Mouse (Mus musculus): ENCODE measurements at regions not wholly inside any gene's neighbourhood (a gene's known extent, or its start where the extent isn't known, plus 50 kb on each side); places are given as distances from the start of the nearest gene placed in this dataset.
"Not testable (repeated sequence)": the region's sequence is repeated elsewhere in the genome, so short reads cannot be mapped to it uniquely, and the experiment has no call there.

DNA sequence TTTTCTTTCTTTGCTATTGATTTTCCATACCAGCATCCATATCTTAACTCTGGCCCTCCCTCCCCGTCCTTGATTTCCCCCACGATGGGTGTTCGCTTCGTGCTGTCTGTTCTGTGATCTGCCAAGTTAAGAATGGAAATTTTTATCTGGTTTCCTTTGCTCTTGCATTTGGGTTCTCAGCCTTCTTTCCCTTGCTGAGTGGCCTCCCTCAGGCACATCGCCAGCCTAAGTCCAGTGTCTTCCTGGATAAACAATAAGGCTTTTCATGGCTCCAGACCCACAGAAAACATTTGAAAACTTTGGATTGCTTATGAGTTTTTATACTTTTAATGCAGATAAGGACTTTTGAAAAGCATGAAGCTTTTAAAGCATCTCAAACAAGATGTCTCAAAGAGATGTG is 355.9 kb upstream of the Maf start:
- in situ Hi-C loops (cut with MboI; ENCODE audit: low sequenced_read_pairs), result no loop called here

GRCm38 (mm10) chr8:116053483-116053882 is 345.9 kb upstream of the Maf start:
- in situ Hi-C loops (cut with MboI; ENCODE audit: low sequenced_read_pairs), result no loop called here

DNA sequence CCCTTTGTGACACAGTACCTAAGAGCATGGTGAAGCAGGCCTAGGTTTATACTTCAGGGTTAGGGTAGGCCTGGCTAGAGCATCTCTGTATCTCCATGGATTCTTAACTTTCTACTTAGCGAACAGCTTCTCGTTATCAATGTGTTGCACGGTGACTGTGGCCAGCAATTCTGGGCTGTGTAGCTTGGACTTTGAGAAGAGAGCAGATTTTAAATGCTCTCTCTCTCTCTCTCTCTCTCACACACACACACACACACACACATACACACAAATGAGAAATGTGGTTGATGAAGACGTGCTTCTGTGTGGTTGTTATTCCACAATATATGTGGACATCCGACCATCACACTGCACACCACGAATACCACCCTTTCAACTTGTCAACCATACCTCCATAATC is 345.4 kb upstream of the Maf start:
- in situ Hi-C loops (cut with MboI; ENCODE audit: low sequenced_read_pairs), result no loop called here

DNA sequence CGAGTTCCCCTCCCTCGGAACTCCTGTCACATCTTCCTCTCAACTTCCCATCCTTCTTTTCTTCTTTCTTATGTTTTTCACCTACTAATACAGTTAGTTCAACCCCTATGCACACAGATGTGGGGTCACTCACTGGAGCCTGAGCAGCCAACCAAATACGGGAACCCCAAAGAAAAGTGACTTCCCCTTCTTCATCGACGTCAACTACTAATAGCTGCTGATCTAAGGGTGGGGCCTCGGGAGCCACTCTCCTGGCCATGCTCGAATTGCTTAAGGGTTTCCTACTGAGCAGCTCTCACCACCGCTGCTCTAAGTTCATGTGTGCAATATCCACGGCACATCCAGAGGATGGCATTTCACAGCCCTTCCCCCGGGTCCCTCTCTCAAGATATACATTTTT is 340.9 kb upstream of the Maf start:
- in situ Hi-C loops (cut with MboI; ENCODE audit: low sequenced_read_pairs), result no loop called here

DNA sequence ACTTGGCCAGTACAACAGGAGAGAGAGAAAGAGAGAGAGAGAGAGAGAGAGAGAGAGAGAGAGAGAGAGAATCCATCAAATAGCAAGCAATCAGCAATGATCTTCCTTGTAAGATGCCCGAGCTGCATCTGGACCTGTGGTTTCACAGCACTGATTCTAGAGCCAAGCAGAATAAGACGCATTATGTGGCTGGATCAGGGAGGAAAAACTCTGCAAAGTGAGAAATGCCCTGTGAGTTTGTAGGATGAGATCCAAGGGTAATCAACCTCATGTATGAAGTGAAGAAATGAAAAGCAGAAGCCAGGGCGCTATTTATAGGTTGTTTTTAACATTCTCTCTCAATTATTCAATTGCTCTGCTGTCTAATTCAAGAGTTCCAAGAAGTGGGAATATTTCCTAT is 339.3 kb upstream of the Maf start:
- in situ Hi-C loops (cut with MboI; ENCODE audit: low sequenced_read_pairs), result no loop called here

DNA sequence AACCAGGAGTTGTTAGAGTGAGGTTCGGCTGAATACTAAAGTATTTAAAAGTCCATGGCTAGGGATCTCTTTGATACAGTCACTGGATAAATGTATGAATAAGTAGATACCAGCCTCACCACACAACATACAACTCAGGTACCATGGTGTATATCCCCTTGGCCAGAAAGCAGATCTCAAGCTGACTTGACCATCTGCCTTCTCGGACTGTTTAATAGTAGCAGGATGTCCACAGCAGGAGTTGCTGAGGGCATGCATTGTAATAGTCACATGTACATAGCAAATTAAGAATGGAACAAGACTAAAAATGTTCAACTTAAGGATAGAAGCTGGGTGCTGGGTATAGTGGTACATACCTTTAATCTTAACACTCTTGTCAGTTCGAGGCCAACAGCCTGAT is 337.9 kb upstream of the Maf start:
- in situ Hi-C loops (cut with MboI; ENCODE audit: low sequenced_read_pairs), result no loop called here

- in situ Hi-C loops (cut with MboI; ENCODE audit: low sequenced_read_pairs), result no loop called here
These were observed 335.8 kb upstream of the Maf start for GRCm38 (mm10) chr8:116043381-116043780.

- in situ Hi-C loops (cut with MboI; ENCODE audit: low sequenced_read_pairs), result no loop called here
These were observed 323.4 kb upstream of the Maf start for GRCm38 (mm10) chr8:116030966-116031365.

GRCm38 (mm10) chr8:116025321-116025720 is 317.7 kb upstream of the Maf start:
- in situ Hi-C loops (cut with MboI; ENCODE audit: low sequenced_read_pairs), result no loop called here

DNA sequence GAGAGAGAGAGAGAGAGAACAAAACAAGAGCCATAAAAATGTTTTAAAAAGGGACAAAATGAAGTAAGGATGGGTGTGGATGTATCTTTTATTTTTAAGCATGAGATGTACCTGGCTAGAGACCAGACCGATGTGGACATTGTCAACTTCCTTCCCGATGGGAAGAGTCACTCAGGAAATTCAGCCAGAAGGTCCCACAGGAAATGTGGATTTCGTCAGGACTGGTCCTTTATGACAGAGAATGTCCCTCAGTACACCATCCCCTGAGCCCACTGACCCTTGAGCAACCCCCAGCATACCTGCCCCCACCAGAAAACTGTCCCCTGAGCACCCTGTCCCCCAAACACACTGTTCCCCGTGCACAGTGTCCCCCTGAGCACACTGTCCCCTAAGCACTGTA is 317.2 kb upstream of the Maf start:
- in situ Hi-C loops (cut with MboI; ENCODE audit: low sequenced_read_pairs), result no loop called here

- in situ Hi-C loops (cut with MboI; ENCODE audit: low sequenced_read_pairs), result no loop called here
These were observed 314.1 kb upstream of the Maf start for GRCm38 (mm10) chr8:116021691-116022090.

DNA sequence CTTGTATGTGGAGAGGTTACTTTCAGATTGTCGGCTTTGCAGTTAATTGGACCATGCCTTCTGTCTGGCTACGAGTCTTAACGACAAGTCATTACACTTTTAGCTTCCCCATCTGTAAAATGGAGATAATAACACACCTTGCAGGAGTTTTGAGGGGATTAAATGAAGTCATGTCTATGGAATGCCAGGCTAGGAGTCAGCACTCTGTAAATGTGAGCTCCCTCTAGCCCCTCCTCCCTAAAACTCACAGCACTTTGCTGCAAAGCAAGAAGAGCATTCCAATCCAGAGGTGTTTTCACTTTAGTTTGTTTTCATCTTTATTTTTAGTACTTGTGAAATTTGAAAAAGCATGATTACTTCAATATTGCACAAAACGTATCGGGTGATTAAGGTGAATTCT is 287.7 kb upstream of the Maf start:
- in situ Hi-C loops (cut with MboI; ENCODE audit: low sequenced_read_pairs), result no loop called here

- in situ Hi-C loops (cut with MboI; ENCODE audit: low sequenced_read_pairs), result no loop called here
These were observed 284.4 kb upstream of the Maf start for GRCm38 (mm10) chr8:115991989-115992388.

- in situ Hi-C loops (cut with MboI; ENCODE audit: low sequenced_read_pairs), result no loop called here
These were observed 275.8 kb upstream of the Maf start for GRCm38 (mm10) chr8:115983397-115983796.

DNA sequence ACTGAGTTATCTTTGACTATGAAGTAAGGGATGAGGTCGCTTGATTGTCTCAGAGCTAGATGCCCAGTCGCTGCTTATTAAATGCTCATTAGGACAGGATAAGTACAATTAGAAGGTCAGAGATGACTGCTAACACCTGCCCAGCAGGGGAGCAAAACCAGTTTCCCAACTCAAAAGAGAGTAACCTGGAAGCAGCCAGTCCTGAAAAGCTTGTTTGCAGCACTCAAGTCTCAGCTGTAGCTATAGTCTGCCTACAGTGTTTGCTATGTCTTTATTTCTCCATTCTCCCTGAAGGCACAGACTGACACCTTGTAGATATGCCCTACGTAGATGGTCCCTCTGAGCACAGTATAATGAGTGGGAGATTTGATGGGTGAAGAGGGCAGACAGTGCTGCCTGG is 274.7 kb upstream of the Maf start:
- in situ Hi-C loops (cut with MboI; ENCODE audit: low sequenced_read_pairs), result no loop called here

- in situ Hi-C loops (cut with MboI; ENCODE audit: low sequenced_read_pairs), result no loop called here
These were observed 273.8 kb upstream of the Maf start for GRCm38 (mm10) chr8:115981426-115981825.

DNA sequence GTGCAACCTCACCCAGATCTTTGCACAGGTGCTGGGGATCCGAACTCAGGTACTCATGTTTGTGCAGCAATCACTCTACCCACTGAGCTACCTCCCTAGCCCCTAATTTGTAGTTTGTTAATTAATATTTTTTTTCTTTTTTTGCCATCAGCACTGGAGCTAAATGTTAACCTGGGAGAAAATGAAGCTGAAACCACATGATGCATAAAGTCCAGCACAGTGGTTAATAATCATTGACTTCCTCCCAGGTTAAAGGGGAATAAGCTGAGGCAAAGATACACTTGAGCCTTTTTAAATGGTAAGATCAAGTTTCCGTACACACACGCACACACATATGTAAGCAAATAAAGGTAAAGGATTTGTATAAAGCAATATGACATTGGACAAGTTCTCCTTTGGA is 273.0 kb upstream of the Maf start:
- in situ Hi-C loops (cut with MboI; ENCODE audit: low sequenced_read_pairs), result no loop called here

- in situ Hi-C loops (cut with MboI; ENCODE audit: low sequenced_read_pairs), result no loop called here
These were observed 269.6 kb upstream of the Maf start for GRCm38 (mm10) chr8:115977152-115977551.

- in situ Hi-C loops (cut with MboI; ENCODE audit: low sequenced_read_pairs), result no loop called here
These were observed 267.1 kb upstream of the Maf start for GRCm38 (mm10) chr8:115974706-115975105.

DNA sequence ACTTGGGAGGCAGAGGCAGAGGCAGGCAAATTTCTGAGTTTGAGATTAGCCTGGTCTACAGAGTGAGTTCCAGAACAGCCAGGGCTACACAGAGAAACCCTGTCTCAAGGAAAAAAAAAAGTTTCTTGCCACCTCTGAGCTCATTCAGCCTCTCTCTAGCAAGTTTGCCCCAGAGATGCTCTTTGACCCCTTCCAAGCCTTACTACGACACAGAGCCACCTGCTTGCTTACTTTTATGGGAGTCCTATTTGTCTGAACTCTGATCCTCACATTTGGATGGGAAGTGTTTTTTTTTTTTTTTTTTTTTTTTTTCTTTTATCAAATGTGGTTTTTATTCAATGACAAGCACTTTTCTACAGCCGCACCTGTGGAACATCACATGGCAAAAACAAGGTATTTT is 263.8 kb upstream of the Maf start:
- in situ Hi-C loops (cut with MboI; ENCODE audit: low sequenced_read_pairs), result not testable (repeated sequence)

GRCm38 (mm10) chr8:115968121-115968520 is 260.5 kb upstream of the Maf start:
- in situ Hi-C loops (cut with MboI; ENCODE audit: low sequenced_read_pairs), result no loop called here

DNA sequence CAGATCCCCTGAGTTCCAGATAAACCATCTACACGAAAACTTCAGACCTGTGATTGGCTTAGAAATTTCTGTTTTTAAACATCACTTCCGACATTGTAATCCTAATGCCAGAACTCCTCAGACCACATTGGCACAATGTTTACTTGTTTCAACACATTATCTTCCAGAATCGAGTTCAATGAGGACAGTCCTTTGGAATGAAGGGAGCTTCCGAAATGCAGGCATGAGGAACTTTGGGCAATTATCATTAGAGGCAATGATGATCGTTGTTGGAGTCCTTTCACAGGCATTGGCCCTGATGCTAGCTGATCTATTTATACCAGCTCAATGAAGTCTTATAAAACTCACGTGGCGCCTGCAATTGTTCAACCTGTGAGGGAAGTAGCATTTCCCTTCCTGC is 258.4 kb upstream of the Maf start:
- in situ Hi-C loops (cut with MboI; ENCODE audit: low sequenced_read_pairs), result no loop called here

GRCm38 (mm10) chr8:115955371-115955770 is 247.8 kb upstream of the Maf start:
- in situ Hi-C loops (cut with MboI; ENCODE audit: low sequenced_read_pairs), result no loop called here

All from CH12F3 (cell line).